Mouse (Mus musculus): ENCODE measurements around the gene Cdc34.

Cdc34 gene

GRCm38 (mm10) chr10:79681591-79682245 lies at the start of gene Cdc34:
Cdc34 (plus strand) TSS chr10:79682195.
- DNase-seq (ENCODE audit: low spot score in 2 of 2) = peak; percentile 98 to 100

- DNase-seq (ENCODE audit: low spot score in 2 of 2) = no peak
Measured at GRCm38 (mm10) chr10:79633006-79633777, 48.8 kb upstream of the Cdc34 start.

GRCm38 (mm10) chr10:79636287-79636686 lies 45.7 kb upstream of the Cdc34 start:
- DNase-seq (ENCODE audit: low spot score in 2 of 2) = no peak

- DNase-seq (ENCODE audit: low spot score in 2 of 2) = no peak
Measured at GRCm38 (mm10) chr10:79637128-79638110, 44.6 kb upstream of the Cdc34 start, which contains the start of gene Shc2. Shc2 (minus strand) TSS chr10:79637918.

GRCm38 (mm10) chr10:79638486-79639204 lies 43.4 kb upstream of the Cdc34 start:
- DNase-seq (ENCODE audit: low spot score in 2 of 2) = no peak

GRCm38 (mm10) chr10:79645711-79646110 lies 36.3 kb upstream of the Cdc34 start, which contains the start of gene Odf3l2:
Odf3l2 (minus strand) TSS chr10:79645738.
- DNase-seq (ENCODE audit: low spot score in 2 of 2) = no peak

GRCm38 (mm10) chr10:79649070-79649751 lies 32.8 kb upstream of the Cdc34 start:
- DNase-seq (ENCODE audit: low spot score in 2 of 2) = peak; percentile 59 to 82

- DNase-seq (ENCODE audit: low spot score in 2 of 2) = no peak
Measured at GRCm38 (mm10) chr10:79652789-79653188, 29.2 kb upstream of the Cdc34 start.

- DNase-seq (ENCODE audit: low spot score in 2 of 2) = no peak
Measured at GRCm38 (mm10) chr10:79654946-79655395, 27.0 kb upstream of the Cdc34 start.

- DNase-seq (ENCODE audit: low spot score in 2 of 2) = peak in 1 of 2 experiments; percentile 71
Measured at GRCm38 (mm10) chr10:79658829-79659228, 23.2 kb upstream of the Cdc34 start.

- DNase-seq (ENCODE audit: low spot score in 2 of 2) = no peak
Measured at GRCm38 (mm10) chr10:79660298-79660697, 21.7 kb upstream of the Cdc34 start.

GRCm38 (mm10) chr10:79661861-79662260 lies 20.1 kb upstream of the Cdc34 start:
- no peak for DNase-seq (ENCODE audit: low spot score in 2 of 2)

GRCm38 (mm10) chr10:79664131-79664665 lies 17.8 kb upstream of the Cdc34 start, which contains the start of gene Madcam1:
Madcam1 (plus strand) TSS chr10:79664559.
- DNase-seq (ENCODE audit: low spot score in 2 of 2) = peak; percentile 73 to 91

- no peak for DNase-seq (ENCODE audit: low spot score in 2 of 2)
Measured at GRCm38 (mm10) chr10:79665051-79665450, 16.9 kb upstream of the Cdc34 start.

GRCm38 (mm10) chr10:79666493-79666892 lies 15.5 kb upstream of the Cdc34 start:
- no peak for DNase-seq (ENCODE audit: low spot score in 2 of 2)

- DNase-seq (ENCODE audit: low spot score in 2 of 2) = no peak
Measured at GRCm38 (mm10) chr10:79668076-79668475, 13.9 kb upstream of the Cdc34 start.

GRCm38 (mm10) chr10:79668771-79669575 lies 13.0 kb upstream of the Cdc34 start, which contains the start of gene Tpgs1:
Tpgs1 (plus strand) TSS chr10:79669369.
- peak; percentile 82 to 92 for DNase-seq (ENCODE audit: low spot score in 2 of 2)

GRCm38 (mm10) chr10:79669576-79670057 lies 12.4 kb upstream of the Cdc34 start:
- DNase-seq (ENCODE audit: low spot score in 2 of 2) = peak; percentile 66 to 86

All from spleen, postnatal 4 days (tissue).